Mouse (Mus musculus) lung, embryonic 16.5 days (tissue): Measurements from ENCODE around the gene Gm15293. TPM values are rescaled to one million over a fixed set of nuclear protein-coding genes. Genes with fewer than 3 reads are reported as not detected.
"Not testable (repeated sequence)": the region's sequence is repeated elsewhere in the genome, so short reads cannot be mapped to it uniquely, and the experiment has no call there.

ENCODE experiments used
- ATAC-seq: fragments of 200-750 bp; cut with Nextera tagmentation; 2 replicates; pipeline ENCODE4 v1.8.0; 2017; ENCODE audit warnings: low read depth, mild to moderate bottlenecking, moderate library complexity
- H3K27ac ChIP-seq: fragments of 300-500 bp; sonication (generic); 2 replicates; pipeline ENCODE4 v1.5.1; 2014; ENCODE audit warnings: mild to moderate bottlenecking, control low read depth, low read length
- H3K27me3 ChIP-seq: fragments of 300-500 bp; sonication (generic); 2 replicates; pipeline ENCODE4 v1.6.1; 2014; ENCODE audit warnings: low read depth, low read length, mixed read lengths; ENCODE audit not compliant: control insufficient read depth, insufficient read depth
- H3K36me3 ChIP-seq: fragments of 300-500 bp; sonication (generic); 2 replicates; pipeline ENCODE4 v1.6.1; 2014; ENCODE audit warnings: low read length; ENCODE audit not compliant: control insufficient read depth, insufficient read depth
- H3K4me1 ChIP-seq: fragments of 300-500 bp; sonication (generic); replicated peaks from 2 replicates; pipeline ENCODE4 v1.6.1; 2014; ENCODE audit warnings: low read length, mixed read lengths; ENCODE audit not compliant: control insufficient read depth, insufficient read depth
- H3K4me2 ChIP-seq: fragments of 300-500 bp; sonication (generic); 2 replicates; pipeline ENCODE4 v1.6.1; 2014; ENCODE audit warnings: low read depth, low read length, control low read depth
- H3K4me3 ChIP-seq: fragments of 300-500 bp; sonication (generic); 2 replicates; pipeline ENCODE4 v1.5.1; 2014; ENCODE audit warnings: mild to moderate bottlenecking, low read length, control low read depth
- H3K9ac ChIP-seq: fragments of 300-500 bp; sonication (generic); 2 replicates; pipeline ENCODE4 v1.6.1; 2014; ENCODE audit warnings: low read length, control low read depth
- H3K9me3 ChIP-seq: fragments of 300-500 bp; sonication (generic); 2 replicates; pipeline ENCODE4 v1.6.1; 2016; ENCODE audit warnings: low read length; ENCODE audit not compliant: control insufficient read depth
- WGBS: fragments of 180-500 bp; shearing (Covaris S2); extraction: QIAGEN DNeasy Blood & Tissue Kit; methylation state at CpG from one replicate; pipeline ENCODE4 v1.1.7; 2014; 5-methylcytosine and 5-hydroxymethylcytosine counted together
- polyA plus RNA-seq: library from polyadenylated mRNA; unstranded; fragments of >200 nt; fragmentation: Nextera tagmentation; extraction: Ambion mirVana; gene quantifications from 2 replicates; pipeline ENCODE4 v1.2.1, GENCODE M21; 2015

Gm15293 gene
- polyA plus RNA-seq: not detected in 2 replicates

GRCm38 (mm10) chr8:21201261-21201660 lies at the start of gene Gm15293:
Gm15293 (plus strand) TSS chr8:21201561.
- not testable (repeated sequence) for H3K36me3 ChIP-seq, H3K27me3 ChIP-seq, H3K4me2 ChIP-seq, ATAC-seq, H3K4me3 ChIP-seq, H3K9me3 ChIP-seq, H3K9ac ChIP-seq, H3K27ac ChIP-seq, H3K4me1 ChIP-seq
- no CpG with 5 or more reads among the region's 1 CpGs for whole genome bisulfite sequencing

- H3K27ac ChIP-seq, H3K9me3 ChIP-seq, H3K4me2 ChIP-seq, H3K9ac ChIP-seq, H3K4me1 ChIP-seq, ATAC-seq, H3K36me3 ChIP-seq, H3K4me3 ChIP-seq, H3K27me3 ChIP-seq: not testable (repeated sequence)
- WGBS: no CpG with 5 or more reads among the region's 1 CpGs
Measured at GRCm38 (mm10) chr8:21161977-21162376, 39.4 kb upstream of the Gm15293 start, which contains the start of gene Defa22. Defa22 (plus strand) TSS chr8:21162277.

- not testable (repeated sequence) for H3K27ac ChIP-seq, H3K36me3 ChIP-seq, H3K4me1 ChIP-seq, ATAC-seq, H3K9ac ChIP-seq, H3K27me3 ChIP-seq, H3K4me3 ChIP-seq, H3K9me3 ChIP-seq, H3K4me2 ChIP-seq
- no CpG with 5 or more reads among the region's 1 CpGs for WGBS
Measured at GRCm38 (mm10) chr8:21191314-21191713, 10.0 kb upstream of the Gm15293 start, which contains the start of gene Defa31. Defa31 (plus strand) TSS chr8:21191614.

Other genes starting within 250 kb of the Gm15293 start
- gene Defa21, start 176.0 kb upstream of the Gm15293 start, polyA plus RNA-seq: not detected in 2 replicates
- gene Defa23, start 146.5 kb upstream of the Gm15293 start, polyA plus RNA-seq: not detected in 2 replicates
- not detected in 2 replicates for gene Defa35, start 136.5 kb upstream of the Gm15293 start, polyA plus RNA-seq
- gene Defa25, start 117.1 kb upstream of the Gm15293 start, polyA plus RNA-seq: not detected in 2 replicates
- not detected in 2 replicates for gene Gm14851, start 105.5 kb upstream of the Gm15293 start, polyA plus RNA-seq
- not detected in 2 replicates for gene Defa30, start 66.9 kb upstream of the Gm15293 start, polyA plus RNA-seq
- gene Defa22, start 39.3 kb upstream of the Gm15293 start, polyA plus RNA-seq: not detected in 2 replicates
- not detected in 2 replicates for gene Defa31, start 9.9 kb upstream of the Gm15293 start, polyA plus RNA-seq
- not detected in 2 replicates for gene Gm15292, start 48.2 kb downstream of the Gm15293 start, polyA plus RNA-seq
- not detected in 2 replicates for gene Defa27, start 114.0 kb downstream of the Gm15293 start, polyA plus RNA-seq
- not detected in 2 replicates for gene Defa29, start 125.5 kb downstream of the Gm15293 start, polyA plus RNA-seq
- not detected in 2 replicates for gene Defa2, start 177.0 kb downstream of the Gm15293 start, polyA plus RNA-seq
- gene Defa33, start 190.2 kb downstream of the Gm15293 start, polyA plus RNA-seq: not detected in 2 replicates
- gene Defa36, start 225.8 kb downstream of the Gm15293 start, polyA plus RNA-seq: not detected in 2 replicates